Mouse (Mus musculus) kidney, adult 2 months (tissue): ENCODE results near the gene Prdm2.

Experiments
- CTCF ChIP-seq: fragments of 200-500 bp; conservative IDR thresholded peaks from 2 replicates; pipeline ENCODE4 v1.5.1; 2011; ENCODE audit warnings: low read depth, mild to moderate bottlenecking, control low read depth, low read length, moderate library complexity, mixed read lengths; ENCODE audit not compliant: insufficient read depth, insufficient read length
- POLR2A ChIP-seq: fragments of 200-500 bp; IDR thresholded peaks from one replicate; pipeline ENCODE4 v1.6.1; 2011; ENCODE audit warnings: low read depth, low read length, control low read depth

GRCm38 (mm10) chr4:143231110-143231509, 18.3 kb upstream of the Prdm2 start:
- TF ChIP-seq POLR2A: no peak
- no peak for TF ChIP-seq CTCF
